Mouse (Mus musculus): Measurements from ENCODE around the gene Gm10097. TPM values are rescaled to one million over a fixed set of nuclear protein-coding genes. Genes with fewer than 3 reads are reported as not detected.

Gene Gm10097
- total and polyA plus RNA-seq, 3 experiments = not detected

GRCm38 (mm10) chr10:5027208-5027607, 41.8 kb upstream of the Gm10097 start:
- DNase-seq (ENCODE audit: low read depth, low spot score) = no peak
- H3K9me3 ChIP-seq (replicated peaks; ENCODE audit: insufficient read depth, low read length) = no peaks in the 10 kb centered on the region
- H3K36me3 ChIP-seq (ENCODE audit: control insufficient read depth in 1 of 2, insufficient read depth in 2 of 2, low read length in 2 of 2) = no peaks in the 10 kb centered on the region
- H3K4me1 ChIP-seq (ENCODE audit: control insufficient read depth in 1 of 2, insufficient read depth in 2 of 2, low read length in 2 of 2) = no peaks in the 10 kb centered on the region
- no peak overlapping the region for H3K9ac ChIP-seq (ENCODE audit: control insufficient read depth, low read depth, low read length, poor library complexity, severe bottlenecking)
- TF ChIP-seq HCFC1 (IDR thresholded peaks at IDR 0.05; ENCODE audit: low read depth, low read length) (no peak), POLR2A (IDR thresholded peaks at IDR 0.05; ENCODE audit: control insufficient read depth in 1 of 2, insufficient read depth in 1 of 2, low read depth in 1 of 2, low read length in 2 of 2, poor library complexity in 1 of 2) (no peak), MXI1 (IDR thresholded peaks at IDR 0.05; ENCODE audit: low read depth, low read length) (no peak), UBTF (IDR thresholded peaks at IDR 0.05; ENCODE audit: borderline replicate concordance, insufficient read depth, low read depth, low read length) (no peak), GATA1 (IDR thresholded peaks at IDR 0.05; ENCODE audit: low read depth, low read length) (no peak), ZNF384 (IDR thresholded peaks at IDR 0.05; ENCODE audit: low read depth, low read length) (no peak), NELFE (IDR thresholded peaks at IDR 0.05; ENCODE audit: low read depth, low read length) (no peak)
- H3K27ac ChIP-seq (ENCODE audit: control insufficient read depth, low read depth, low read length) = no peak overlapping the region
- no peaks in the 10 kb centered on the region for H3K27me3 ChIP-seq (ENCODE audit: control insufficient read depth in 1 of 2, insufficient read depth in 2 of 2, low read length in 2 of 2)
- no peak overlapping the region for H3K4me3 ChIP-seq (ENCODE audit: control insufficient read depth in 1 of 2, insufficient read depth in 1 of 2, low read depth in 2 of 2, low read length in 2 of 2)
- H3K79me2 ChIP-seq (ENCODE audit: control insufficient read depth, insufficient read depth, low read length, poor library complexity) = no peaks in the 10 kb centered on the region

DNA sequence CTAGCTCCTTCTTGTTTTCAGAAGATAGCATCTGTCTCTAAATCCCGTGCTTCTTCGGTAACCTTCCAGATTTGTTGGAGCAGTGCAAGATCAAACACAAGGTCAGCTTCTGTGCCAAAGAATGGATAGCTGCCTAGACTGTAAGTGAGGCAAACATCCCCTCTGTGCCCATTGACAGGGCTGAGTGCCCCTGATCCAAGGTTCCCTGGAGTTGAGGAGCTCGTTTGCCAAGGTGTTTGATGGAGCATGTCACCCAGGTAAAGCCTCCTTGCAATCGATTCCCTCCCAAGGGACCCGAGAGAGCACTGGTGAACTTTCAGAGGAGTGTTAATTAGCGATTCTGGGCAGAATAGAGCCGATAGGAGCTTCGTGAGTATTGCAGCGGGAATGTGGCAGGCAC, 40.7 kb upstream of the Gm10097 start:
- no peak for DNase-seq (ENCODE audit: low read depth, low spot score)
- no peak overlapping the region for H3K27ac ChIP-seq (ENCODE audit: control insufficient read depth, low read depth, low read length)
- H3K36me3 ChIP-seq (ENCODE audit: control insufficient read depth in 1 of 2, insufficient read depth in 2 of 2, low read length in 2 of 2) = no peaks in the 10 kb centered on the region; a peak in 1 of 4 replicates
- H3K9ac ChIP-seq (ENCODE audit: control insufficient read depth, low read depth, low read length, poor library complexity, severe bottlenecking) = no peak overlapping the region
- no peaks in the 10 kb centered on the region for H3K27me3 ChIP-seq (ENCODE audit: control insufficient read depth in 1 of 2, insufficient read depth in 2 of 2, low read length in 2 of 2)
- H3K4me1 ChIP-seq (ENCODE audit: control insufficient read depth in 1 of 2, insufficient read depth in 2 of 2, low read length in 2 of 2) = no peaks in the 10 kb centered on the region
- no peaks in the 10 kb centered on the region for H3K79me2 ChIP-seq (ENCODE audit: control insufficient read depth, insufficient read depth, low read length, poor library complexity)
- H3K4me3 ChIP-seq (ENCODE audit: control insufficient read depth in 1 of 2, insufficient read depth in 1 of 2, low read depth in 2 of 2, low read length in 2 of 2) = no peak overlapping the region
- H3K9me3 ChIP-seq (replicated peaks; ENCODE audit: insufficient read depth, low read length) = no peaks in the 10 kb centered on the region
- no peak for TF ChIP-seq MYC (IDR thresholded peaks at IDR 0.05; ENCODE audit: low read depth, low read length)

DNA sequence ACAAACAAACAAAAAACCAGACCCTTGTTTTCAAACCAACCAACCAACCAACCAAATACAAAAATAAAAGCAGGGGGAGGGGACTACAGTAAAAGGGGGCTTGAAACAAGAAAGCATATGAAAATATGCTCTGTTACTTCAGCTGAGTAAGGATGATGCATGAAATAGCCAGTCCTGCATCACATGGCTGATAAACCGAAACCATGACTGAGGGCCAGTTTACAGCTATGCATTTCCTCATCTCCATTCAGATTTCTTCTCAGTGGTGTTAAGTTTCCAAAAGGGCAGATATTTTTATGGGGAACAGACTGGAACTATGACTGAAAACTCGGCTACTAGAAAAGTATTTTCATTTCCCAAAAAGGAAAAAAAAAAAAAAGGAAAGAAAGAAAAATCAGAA, 39.8 kb upstream of the Gm10097 start:
- Histone ChIP-seq H3K79me2 (ENCODE audit: control insufficient read depth, insufficient read depth, low read length, poor library complexity) (no peaks in the 10 kb centered on the region), H3K9me3 (replicated peaks; ENCODE audit: insufficient read depth, low read length) (no peaks in the 10 kb centered on the region), H3K27me3 (ENCODE audit: control insufficient read depth in 1 of 2, insufficient read depth in 2 of 2, low read length in 2 of 2) (no peaks in the 10 kb centered on the region), H3K9ac (ENCODE audit: control insufficient read depth, low read depth, low read length, poor library complexity, severe bottlenecking) (no peak overlapping the region), H3K36me3 (ENCODE audit: control insufficient read depth in 1 of 2, insufficient read depth in 2 of 2, low read length in 2 of 2) (no peaks in the 10 kb centered on the region; a peak in 1 of 4 replicates), H3K4me3 (ENCODE audit: control insufficient read depth in 1 of 2, insufficient read depth in 1 of 2, low read depth in 2 of 2, low read length in 2 of 2) (no peak overlapping the region), H3K27ac (ENCODE audit: control insufficient read depth, low read depth, low read length) (no peak overlapping the region), H3K4me1 (ENCODE audit: control insufficient read depth in 1 of 2, insufficient read depth in 2 of 2, low read length in 2 of 2) (no peaks in the 10 kb centered on the region)
- DNase-seq (ENCODE audit: low read depth, low spot score) = no peak
- TF ChIP-seq MYB (IDR thresholded peaks at IDR 0.05; ENCODE audit: low read depth, low read length) (no peak), ZC3H11A (IDR thresholded peaks at IDR 0.05; ENCODE audit: low read depth, low read length) (no peak), GATA1 (IDR thresholded peaks at IDR 0.05; ENCODE audit: low read depth, low read length) (no peak), MAX (IDR thresholded peaks at IDR 0.05; ENCODE audit: low read length) (no peak), SIN3A (IDR thresholded peaks at IDR 0.05; ENCODE audit: low read length) (no peak), CHD1 (IDR thresholded peaks at IDR 0.05; ENCODE audit: low read depth, low read length) (no peak), NELFE (IDR thresholded peaks at IDR 0.05; ENCODE audit: low read depth, low read length) (no peak), E2F4 (IDR thresholded peaks at IDR 0.05; ENCODE audit: borderline replicate concordance, low read depth, low read length) (no peak), ZKSCAN1 (IDR thresholded peaks at IDR 0.05; ENCODE audit: low read depth, low read length) (no peak), MEF2A (IDR thresholded peaks at IDR 0.05; ENCODE audit: extremely low read depth, insufficient replicate concordance, low read depth, low read length, poor library complexity, severe bottlenecking) (no peak), UBTF (IDR thresholded peaks at IDR 0.05; ENCODE audit: borderline replicate concordance, insufficient read depth, low read depth, low read length) (no peak), USF1 (IDR thresholded peaks at IDR 0.05; ENCODE audit: low read depth, low read length) (no peak), MYC (IDR thresholded peaks at IDR 0.05; ENCODE audit: low read depth, low read length) (no peak), ELF1 (IDR thresholded peaks at IDR 0.05; ENCODE audit: low read depth, low read length) (no peak), HCFC1 (IDR thresholded peaks at IDR 0.05; ENCODE audit: low read depth, low read length) (no peak)
